Comparison of ENCODE assay signal across 8 mouse cellular contexts in the genomic region with DNA sequence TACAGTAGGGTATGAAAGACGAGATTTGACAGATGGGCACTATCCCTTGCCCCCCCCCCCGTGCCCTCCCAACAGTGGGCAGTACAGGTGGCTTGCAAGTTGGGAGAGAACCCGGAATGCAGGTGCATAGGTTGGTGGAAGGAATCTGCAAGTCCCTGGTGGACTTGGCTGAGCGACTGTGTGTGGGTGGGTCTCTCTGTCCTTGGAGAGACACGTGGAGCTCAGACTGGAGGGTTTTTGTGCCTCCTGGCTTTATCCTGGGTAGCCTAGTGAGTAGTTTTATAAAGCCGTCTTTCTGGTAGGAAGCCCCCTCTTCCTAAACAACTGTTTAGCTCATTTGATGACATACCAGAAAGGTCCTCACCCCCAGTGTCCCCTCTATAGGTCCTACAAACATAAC. TPM values are rescaled to one million over a fixed set of nuclear protein-coding genes. Genes with fewer than 3 reads are reported as not detected.
A peak's percentile ranks its signal among the peaks of the same experiment; 100 is the strongest.
DNase-seq lines count a peak whose midpoint lies in the region; ATAC-seq and TF ChIP-seq lines count a peak whose summit lies in the region.

No protein-coding gene starts in this region.

- 14% methylated on average over 6 of the region's 6 CpGs for WGBS in heart, adult 2 months
- 24% methylated on average over 6 of the region's 6 CpGs for WGBS in intestine, embryonic 15.5 days
- 10% methylated on average over 6 of the region's 6 CpGs for WGBS in neural tube, embryonic 15.5 days

- TF ChIP-seq EP300 in heart, adult 2 months (IDR thresholded peaks at IDR 0.05; ENCODE audit: insufficient read depth, low read depth, low read length) = no peak

- no peak for TF ChIP-seq POLR2A in heart, adult 2 months (IDR thresholded peaks at IDR 0.05; ENCODE audit: insufficient read depth, low read depth, low read length)
- no peak for TF ChIP-seq POLR2A in testis, adult 2 months (IDR thresholded peaks at IDR 0.05; ENCODE audit: control insufficient read depth, low read depth, low read length)

- H3K4me3 ChIP-seq in heart, adult 2 months = peak overlapping the region; percentile 97
- H3K4me3 ChIP-seq in testis, adult 2 months (ENCODE audit: control insufficient read depth, low read depth, low read length) = peak overlapping the region; percentile 87
- H3K4me3 ChIP-seq in intestine, embryonic 15.5 days (replicated peaks) = peak overlapping the region; percentile 81
- H3K4me3 ChIP-seq in neural tube, embryonic 15.5 days (replicated peaks) = peak overlapping the region; percentile 89

- H3K9me3 ChIP-seq in intestine, embryonic 15.5 days = no peaks in the 10 kb centered on the region
- no peaks in the 10 kb centered on the region for H3K9me3 ChIP-seq in neural tube, embryonic 15.5 days (replicated peaks)

- H3K4me1 ChIP-seq in heart, adult 2 months (ENCODE audit: control insufficient read depth, insufficient read depth, low read length) = peaks cover 5% of the 10 kb centered on the region
- peaks cover 23% of the 10 kb centered on the region for H3K4me1 ChIP-seq in testis, adult 2 months (ENCODE audit: control insufficient read depth, insufficient read depth, low read length)
- H3K4me1 ChIP-seq in intestine, embryonic 15.5 days (replicated peaks) = peaks cover 32% of the 10 kb centered on the region
- peaks cover 56% of the 10 kb centered on the region for H3K4me1 ChIP-seq in neural tube, embryonic 15.5 days

- no peak for TF ChIP-seq CTCF in heart, adult 2 months (IDR thresholded peaks at IDR 0.05)
- TF ChIP-seq CTCF in testis, adult 2 months (IDR thresholded peaks at IDR 0.05; ENCODE audit: control insufficient read depth, insufficient read depth, insufficient replicate concordance, low read depth, low read length) = no peak

- intact Hi-C loops in heart, adult 2 months (cut with DNase I) = loop anchor here (2.0 to 5.0 kb wide), 2 partner anchors 16 to 68 kb away; no protein-coding TSS in a partner anchor

- no peaks in the 10 kb centered on the region for H3K36me3 ChIP-seq in heart, adult 2 months (ENCODE audit: control insufficient read depth, insufficient read depth, low read length)
- H3K36me3 ChIP-seq in testis, adult 2 months (ENCODE audit: control insufficient read depth, insufficient read depth, low read length) = no peaks in the 10 kb centered on the region
- no peaks in the 10 kb centered on the region for H3K36me3 ChIP-seq in intestine, embryonic 15.5 days
- peaks cover 6% of the 10 kb centered on the region; the same call in 1 of the 2 replicates for H3K36me3 ChIP-seq in neural tube, embryonic 15.5 days

- peak overlapping the region; percentile 91 for H3K9ac ChIP-seq in heart, adult 2 months (ENCODE audit: low read depth, low read length)
- H3K9ac ChIP-seq in intestine, embryonic 15.5 days = peak overlapping the region; percentile 86
- H3K9ac ChIP-seq in neural tube, embryonic 15.5 days (replicated peaks) = peak overlapping the region; percentile 91

- no peak overlapping the region for H3K27ac ChIP-seq in heart, adult 2 months
- no peak overlapping the region for H3K27ac ChIP-seq in testis, adult 2 months (ENCODE audit: control insufficient read depth, insufficient read depth, low read depth, low read length)
- H3K27ac ChIP-seq in intestine, embryonic 15.5 days = no peak overlapping the region
- H3K27ac ChIP-seq in neural tube, embryonic 15.5 days (replicated peaks) = no peak overlapping the region; the same call in 1 of the 2 replicates

- H3K79me2 ChIP-seq in heart, adult 2 months (replicated peaks; ENCODE audit: control insufficient read depth, insufficient read depth, low read length) = peaks cover under 1% of the 10 kb centered on the region

- no peaks in the 10 kb centered on the region for H3K27me3 ChIP-seq in heart, adult 2 months (ENCODE audit: control insufficient read depth, insufficient read depth, low read length)
- H3K27me3 ChIP-seq in testis, adult 2 months (ENCODE audit: control insufficient read depth, insufficient read depth, low read length) = 0 out of 2 replicates have a peak, but pooled peaks cover 2% of the 10 kb centered on the region
- H3K27me3 ChIP-seq in intestine, embryonic 15.5 days (replicated peaks) = no peaks in the 10 kb centered on the region
- no peaks in the 10 kb centered on the region for H3K27me3 ChIP-seq in neural tube, embryonic 15.5 days (replicated peaks)

- no peak for ATAC-seq in intestine, embryonic 15.5 days
- no peak for ATAC-seq in neural tube, embryonic 15.5 days (ENCODE audit: low FRiP score)
- ATAC-seq in megakaryocyte progenitor cell, adult 5-6 weeks (replicated peaks; ENCODE audit: poor library complexity) = no peak

- H3K4me2 ChIP-seq in intestine, embryonic 15.5 days (replicated peaks) = peak overlapping the region; percentile 98
- H3K4me2 ChIP-seq in neural tube, embryonic 15.5 days = peak overlapping the region; percentile 98

- DNase-seq in heart, adult 2 months = no peak
- DNase-seq in heart, adult 8-10 months (ENCODE audit: low spot score) = no peak
- no peak for DNase-seq in testis, postnatal 14 days (ENCODE audit: low spot score)
- DNase-seq in embryo, embryonic 10 days (ENCODE audit: low spot score) = no peak

RNA-seq across cellular contexts. Expression of gene Prkce, which starts 1.5 kb away (rescaled TPM):
- total RNA-seq in heart, adult 2 months (2021) = 10 to 100 TPM; 26.0 to 27.3 TPM
- 6.1 and 8.1 TPM in 2 replicates for polyA plus RNA-seq in heart, adult 2 months (2012; rRNA removed)
- total RNA-seq in heart, adult 8-10 months (2022) = 10 to 100 TPM; 24.0 to 30.1 (median 27.4) TPM
- polyA plus RNA-seq in testis, adult 2 months (2012; rRNA removed) = 0.90 and 1.2 TPM in 2 replicates
- 6.6 TPM in 2 replicates for polyA plus RNA-seq in intestine, embryonic 15.5 days (2015; fragmentation: Nextera tagmentation; extraction: Ambion mirVana)
- polyA plus RNA-seq in neural tube, embryonic 15.5 days (2015; fragmentation: Nextera tagmentation; extraction: Ambion mirVana) = 35.7 and 48.0 TPM in 2 replicates
- 4.2 and 4.8 TPM in 2 replicates for total RNA-seq in megakaryocyte progenitor cell, adult 5-6 weeks (2015)
- 1.7 and 3.1 TPM in 2 replicates for total RNA-seq in megakaryocyte progenitor cell, adult 5-6 weeks (2017)

RNA-seq across cellular contexts. Expression of gene Srbd1, which starts 24.1 kb away (rescaled TPM):
- 10 to 100 TPM; 12.2 to 12.3 TPM for total RNA-seq in heart, adult 2 months (2021)
- polyA plus RNA-seq in heart, adult 2 months (2012; rRNA removed) = 2.7 and 4.1 TPM in 2 replicates
- 10 to 100 TPM; 12.5 to 17.5 (median 13.4) TPM for total RNA-seq in heart, adult 8-10 months (2022)
- polyA plus RNA-seq in testis, adult 2 months (2012; rRNA removed) = 1.6 and 2.5 TPM in 2 replicates
- 12.7 and 13.2 TPM in 2 replicates for polyA plus RNA-seq in intestine, embryonic 15.5 days (2015; fragmentation: Nextera tagmentation; extraction: Ambion mirVana)
- polyA plus RNA-seq in neural tube, embryonic 15.5 days (2015; fragmentation: Nextera tagmentation; extraction: Ambion mirVana) = 13.9 and 14.7 TPM in 2 replicates
- total RNA-seq in megakaryocyte progenitor cell, adult 5-6 weeks (2015) = 22.6 and 33.1 TPM in 2 replicates
- total RNA-seq in megakaryocyte progenitor cell, adult 5-6 weeks (2017) = 22.9 and 25.8 TPM in 2 replicates
